Mouse (Mus musculus): ENCODE results near the gene Arhgap28. TPM values are rescaled to one million over a fixed set of nuclear protein-coding genes. Genes with fewer than 3 reads are reported as not detected.

Arhgap28 gene
- 0.19 and 0.38 TPM in 2 replicates for polyA plus RNA-seq (2012; rRNA removed)

- TF ChIP-seq CTCF (IDR thresholded peaks at IDR 0.05; ENCODE audit: extremely low read depth, insufficient read depth, low read length), result no peak
- TF ChIP-seq POLR2A (IDR thresholded peaks at IDR 0.05; ENCODE audit: extremely low read depth, insufficient read depth, low read length), result no peak
- Histone ChIP-seq H3K4me1 (ENCODE audit: control insufficient read depth, insufficient read depth, low read length) (no peaks in the 10 kb centered on the region), H3K27ac (ENCODE audit: insufficient read depth, low read length) (no peak within 1 kb of the TSS), H3K4me3 (ENCODE audit: insufficient read depth, low read length) (peak within 1 kb of the TSS; percentile 35)
Measured at GRCm38 (mm10) chr17:68003741-68004560, at the start of gene Arhgap28. Gene Arhgap28 (minus strand): TSS chr17:68004120.

DNA sequence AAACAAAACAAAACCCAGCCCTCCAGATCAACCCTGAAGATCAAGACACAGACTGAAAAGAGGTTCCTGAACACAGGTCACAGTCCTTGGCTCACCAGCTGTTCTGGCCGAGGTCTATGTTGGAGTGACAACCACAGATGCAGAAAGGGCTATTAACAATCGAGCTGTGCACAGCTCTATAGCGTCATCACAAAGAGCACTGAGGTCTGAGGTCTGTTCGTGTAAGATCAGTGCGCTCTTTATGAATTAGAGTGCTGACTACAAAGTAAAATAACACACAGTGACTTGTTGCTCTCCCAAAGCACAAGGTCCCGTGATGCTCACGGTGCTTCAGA is 42.4 kb upstream of the Arhgap28 start:
- H3K4me1 ChIP-seq (ENCODE audit: control insufficient read depth, insufficient read depth, low read length), result no peaks in the 10 kb centered on the region
- H3K4me3 ChIP-seq (ENCODE audit: insufficient read depth, low read length), result no peak overlapping the region
- TF ChIP-seq CTCF (IDR thresholded peaks at IDR 0.05; ENCODE audit: extremely low read depth, insufficient read depth, low read length) (no peak), POLR2A (IDR thresholded peaks at IDR 0.05; ENCODE audit: extremely low read depth, insufficient read depth, low read length) (no peak)
- H3K27ac ChIP-seq (ENCODE audit: insufficient read depth, low read length), result no peak overlapping the region

DNA sequence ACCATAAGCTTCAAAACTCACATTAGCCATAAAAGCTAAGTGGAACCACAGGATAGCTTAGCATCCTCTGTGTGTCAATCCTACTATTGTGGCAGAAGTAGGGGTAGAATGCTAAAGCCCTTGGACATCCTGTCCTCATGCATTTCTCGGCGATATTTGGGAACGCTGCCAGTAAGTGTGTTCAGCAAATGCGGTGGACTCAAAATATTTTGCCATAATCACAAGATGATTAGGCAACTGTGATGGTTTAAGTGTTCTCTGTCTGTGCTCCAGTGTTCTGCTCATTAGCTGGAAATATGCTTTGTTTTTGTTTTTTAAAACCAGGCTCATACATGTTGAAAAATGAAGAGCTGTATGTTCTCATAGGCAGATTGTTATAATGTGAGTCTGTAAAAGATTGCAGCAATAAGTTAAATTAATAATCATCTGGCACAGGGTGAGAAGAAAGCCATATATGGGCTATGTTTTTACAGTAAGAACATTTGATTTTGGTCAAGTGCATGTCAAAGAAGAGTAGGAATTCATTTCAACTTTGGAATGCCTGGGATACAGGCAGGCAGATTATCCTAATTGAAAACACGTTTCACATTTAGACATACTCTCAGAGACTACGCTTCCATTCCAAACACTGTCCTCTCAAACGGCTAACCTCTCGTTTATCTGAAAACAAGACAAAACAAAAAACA is 41.9 kb upstream of the Arhgap28 start:
- H3K27ac ChIP-seq (ENCODE audit: insufficient read depth, low read length), result no peak overlapping the region
- H3K4me3 ChIP-seq (ENCODE audit: insufficient read depth, low read length), result no peak overlapping the region
- TF ChIP-seq POLR2A (IDR thresholded peaks at IDR 0.05; ENCODE audit: extremely low read depth, insufficient read depth, low read length) (no peak), CTCF (IDR thresholded peaks at IDR 0.05; ENCODE audit: extremely low read depth, insufficient read depth, low read length) (no peak)
- no peaks in the 10 kb centered on the region for H3K4me1 ChIP-seq (ENCODE audit: control insufficient read depth, insufficient read depth, low read length)

DNA sequence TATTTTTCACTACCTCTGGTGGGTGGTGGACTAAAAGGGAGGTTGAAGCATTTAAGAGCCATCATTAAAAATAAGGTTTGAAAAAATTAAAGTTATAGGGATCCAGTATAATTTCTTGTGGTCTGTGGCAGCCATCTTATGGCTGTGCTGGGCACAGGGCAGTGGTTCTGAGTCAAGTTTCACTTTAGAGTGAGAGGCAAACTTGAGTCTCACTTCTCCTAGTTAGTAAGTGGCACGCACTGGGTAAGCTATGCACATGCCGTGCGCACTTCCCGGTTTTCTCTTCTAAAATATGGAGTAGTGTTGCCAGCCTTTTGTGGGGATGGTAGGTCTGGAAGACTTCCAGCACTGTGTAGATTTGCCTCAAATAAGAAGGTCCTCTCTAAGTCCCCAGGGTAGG is 38.5 kb upstream of the Arhgap28 start:
- H3K4me1 ChIP-seq (ENCODE audit: control insufficient read depth, insufficient read depth, low read length), result no peaks in the 10 kb centered on the region
- no peak overlapping the region for H3K4me3 ChIP-seq (ENCODE audit: insufficient read depth, low read length)
- no peak overlapping the region for H3K27ac ChIP-seq (ENCODE audit: insufficient read depth, low read length)
- no peak for TF ChIP-seq POLR2A (IDR thresholded peaks at IDR 0.05; ENCODE audit: extremely low read depth, insufficient read depth, low read length)
- no peak for TF ChIP-seq CTCF (IDR thresholded peaks at IDR 0.05; ENCODE audit: extremely low read depth, insufficient read depth, low read length)

GRCm38 (mm10) chr17:68037011-68037410 is 33.1 kb upstream of the Arhgap28 start:
- no peak overlapping the region for H3K4me3 ChIP-seq (ENCODE audit: insufficient read depth, low read length)
- no peaks in the 10 kb centered on the region for H3K4me1 ChIP-seq (ENCODE audit: control insufficient read depth, insufficient read depth, low read length)
- no peak overlapping the region for H3K27ac ChIP-seq (ENCODE audit: insufficient read depth, low read length)
- TF ChIP-seq CTCF (IDR thresholded peaks at IDR 0.05; ENCODE audit: extremely low read depth, insufficient read depth, low read length) (no peak), POLR2A (IDR thresholded peaks at IDR 0.05; ENCODE audit: extremely low read depth, insufficient read depth, low read length) (no peak)

DNA sequence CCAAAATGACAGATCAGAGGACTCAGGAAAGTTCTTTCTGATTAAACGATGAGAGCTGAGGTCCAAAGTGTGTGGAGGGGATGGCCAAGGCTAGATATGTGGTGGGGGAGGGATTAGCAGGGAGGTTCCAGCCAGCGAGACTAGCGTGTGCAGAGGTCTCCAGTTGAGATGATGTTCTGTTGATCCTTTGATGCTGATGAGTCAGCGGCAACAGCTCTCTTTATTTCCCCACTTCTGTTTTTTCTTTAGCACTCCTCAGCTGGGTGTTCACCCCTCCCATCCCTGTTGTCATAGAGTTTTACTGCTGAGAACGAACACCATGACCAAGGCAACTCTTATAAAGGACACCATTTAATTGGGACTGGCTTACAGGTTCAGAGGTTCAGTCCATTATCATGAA is 25.6 kb upstream of the Arhgap28 start:
- no peaks in the 10 kb centered on the region for H3K4me1 ChIP-seq (ENCODE audit: control insufficient read depth, insufficient read depth, low read length)
- no peak overlapping the region for H3K27ac ChIP-seq (ENCODE audit: insufficient read depth, low read length)
- TF ChIP-seq CTCF (IDR thresholded peaks at IDR 0.05; ENCODE audit: extremely low read depth, insufficient read depth, low read length) (no peak), POLR2A (IDR thresholded peaks at IDR 0.05; ENCODE audit: extremely low read depth, insufficient read depth, low read length) (no peak)
- H3K4me3 ChIP-seq (ENCODE audit: insufficient read depth, low read length), result no peak overlapping the region

DNA sequence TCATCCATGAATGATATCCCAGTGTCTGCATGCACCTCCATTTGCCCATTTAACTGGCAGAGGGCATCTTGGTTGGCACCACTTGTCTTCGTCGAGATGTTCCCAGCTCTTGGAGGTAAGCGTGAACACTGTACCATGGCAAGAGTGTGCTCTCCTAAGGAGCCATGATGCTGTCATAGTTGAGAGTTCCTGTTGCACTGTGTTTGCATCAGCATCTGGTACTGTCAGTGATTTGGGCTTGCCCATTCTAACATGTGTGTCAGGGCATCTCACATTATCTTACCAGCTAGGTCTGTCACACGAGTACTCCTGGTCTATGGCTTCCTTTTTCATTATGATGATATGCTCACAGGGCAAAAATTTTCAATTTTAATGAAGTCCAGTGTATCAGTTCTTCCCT is 24.6 kb upstream of the Arhgap28 start:
- no peak overlapping the region for H3K27ac ChIP-seq (ENCODE audit: insufficient read depth, low read length)
- H3K4me1 ChIP-seq (ENCODE audit: control insufficient read depth, insufficient read depth, low read length), result no peaks in the 10 kb centered on the region
- TF ChIP-seq CTCF (IDR thresholded peaks at IDR 0.05; ENCODE audit: extremely low read depth, insufficient read depth, low read length), result no peak
- TF ChIP-seq POLR2A (IDR thresholded peaks at IDR 0.05; ENCODE audit: extremely low read depth, insufficient read depth, low read length), result no peak
- no peak overlapping the region for H3K4me3 ChIP-seq (ENCODE audit: insufficient read depth, low read length)

GRCm38 (mm10) chr17:68024327-68024726 is 20.4 kb upstream of the Arhgap28 start:
- Histone ChIP-seq H3K27ac (ENCODE audit: insufficient read depth, low read length) (no peak overlapping the region), H3K4me3 (ENCODE audit: insufficient read depth, low read length) (no peak overlapping the region), H3K4me1 (ENCODE audit: control insufficient read depth, insufficient read depth, low read length) (no peaks in the 10 kb centered on the region)
- TF ChIP-seq CTCF (IDR thresholded peaks at IDR 0.05; ENCODE audit: extremely low read depth, insufficient read depth, low read length) (no peak), POLR2A (IDR thresholded peaks at IDR 0.05; ENCODE audit: extremely low read depth, insufficient read depth, low read length) (no peak)

DNA sequence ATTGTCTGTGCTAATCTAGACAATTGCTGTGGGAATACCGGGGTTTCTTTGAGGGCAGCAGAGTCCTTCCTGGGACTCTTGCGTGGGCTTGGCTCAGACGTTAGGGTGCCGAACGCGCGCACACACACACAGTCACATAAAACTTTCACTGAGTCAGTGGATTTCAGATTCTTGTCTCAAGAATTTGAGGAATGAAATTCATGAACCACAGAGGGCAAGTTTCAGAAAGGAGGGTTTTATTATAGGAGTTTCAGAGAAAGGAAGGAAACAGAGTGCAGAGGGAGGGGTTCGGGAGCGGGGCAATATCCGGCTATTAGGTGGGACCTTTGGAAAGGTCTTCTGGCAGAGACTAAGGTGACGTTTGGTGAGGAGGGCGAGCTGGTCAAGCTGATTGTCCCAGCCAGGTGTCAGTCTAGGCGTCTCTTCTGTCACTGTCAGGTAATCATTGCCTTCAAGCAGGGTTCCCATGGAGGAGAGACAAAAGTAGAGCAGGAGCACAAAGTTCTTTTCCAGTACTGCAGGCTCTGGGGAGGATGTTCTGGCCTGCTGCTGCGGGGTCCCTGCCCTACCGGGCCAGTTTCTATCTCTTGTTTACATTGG is 15.6 kb upstream of the Arhgap28 start:
- TF ChIP-seq CTCF (IDR thresholded peaks at IDR 0.05; ENCODE audit: extremely low read depth, insufficient read depth, low read length) (no peak), POLR2A (IDR thresholded peaks at IDR 0.05; ENCODE audit: extremely low read depth, insufficient read depth, low read length) (no peak)
- H3K4me1 ChIP-seq (ENCODE audit: control insufficient read depth, insufficient read depth, low read length), result no peaks in the 10 kb centered on the region
- H3K27ac ChIP-seq (ENCODE audit: insufficient read depth, low read length), result no peak overlapping the region
- H3K4me3 ChIP-seq (ENCODE audit: insufficient read depth, low read length), result no peak overlapping the region

Measured in cortical plate, adult 2 months (tissue).